Mouse (Mus musculus): Measurements from ENCODE around the gene Spert. TPM values are rescaled to one million over a fixed set of nuclear protein-coding genes. Genes with fewer than 3 reads are reported as not detected.

Spert gene
- polyA plus RNA-seq (2015; fragmentation: Nextera tagmentation; extraction: Ambion mirVana): not detected in 2 replicates

- H3K4me2 ChIP-seq: no peak within 1 kb of the TSS
- WGBS: 63% methylated on average over 3 of the region's 3 CpGs
Observed at GRCm38 (mm10) chr14:75592978-75593377, at the start of gene Spert. TSS of gene Spert (minus strand) at chr14:75593116.

DNA sequence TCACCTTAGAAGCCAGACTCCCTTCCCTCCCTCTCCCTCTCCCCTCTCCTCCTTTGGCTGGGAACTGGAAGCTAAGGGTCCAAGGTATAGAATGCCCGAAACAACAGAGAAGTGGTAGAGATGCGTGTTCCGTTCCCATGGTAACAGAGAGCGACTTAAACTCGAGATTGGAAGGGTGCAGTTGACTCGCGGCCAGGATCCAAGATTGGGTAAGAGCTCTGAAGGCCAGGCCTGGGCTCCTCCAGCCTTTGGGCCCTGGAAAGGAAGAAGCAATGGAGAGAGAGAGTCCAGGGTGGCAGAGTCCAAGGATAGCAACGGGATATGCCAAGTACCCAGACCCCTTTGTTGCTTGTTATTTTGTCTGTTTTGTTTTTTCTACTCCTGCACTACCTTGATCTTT is 49.2 kb upstream of the Spert start, which contains the start of gene Erich6b:
Gene Erich6b, plus strand, starts transcription at position 180 of the 400 bp plus-strand sequence.
- ATAC-seq (ENCODE audit: insufficient read depth, low FRiP score, low read depth): no peak
- 82% methylated on average over 8 of the region's 8 CpGs for WGBS
- Histone ChIP-seq H3K27ac (no peak within 1 kb of the TSS), H3K36me3 (no peaks in the 10 kb centered on the region), H3K4me3 (replicated peaks) (no peak within 1 kb of the TSS), H3K27me3 (replicated peaks) (no peaks in the 10 kb centered on the region), H3K9me3 (no peaks in the 10 kb centered on the region), H3K4me1 (no peaks in the 10 kb centered on the region), H3K9ac (no peak within 1 kb of the TSS), H3K4me2 (no peak within 1 kb of the TSS)

More at GRCm38 (mm10) chr14:75592978-75593377, at the start of gene Spert:
- H3K27me3 ChIP-seq (replicated peaks): no peaks in the 10 kb centered on the region
- no peak for ATAC-seq (ENCODE audit: insufficient read depth, low FRiP score, low read depth)
- H3K4me3 ChIP-seq (replicated peaks): no peak within 1 kb of the TSS
- H3K36me3 ChIP-seq: no peaks in the 10 kb centered on the region
- H3K4me1 ChIP-seq: no peaks in the 10 kb centered on the region
- H3K9me3 ChIP-seq: no peaks in the 10 kb centered on the region
- H3K27ac ChIP-seq: no peak within 1 kb of the TSS
- no peak within 1 kb of the TSS for H3K9ac ChIP-seq

DNA sequence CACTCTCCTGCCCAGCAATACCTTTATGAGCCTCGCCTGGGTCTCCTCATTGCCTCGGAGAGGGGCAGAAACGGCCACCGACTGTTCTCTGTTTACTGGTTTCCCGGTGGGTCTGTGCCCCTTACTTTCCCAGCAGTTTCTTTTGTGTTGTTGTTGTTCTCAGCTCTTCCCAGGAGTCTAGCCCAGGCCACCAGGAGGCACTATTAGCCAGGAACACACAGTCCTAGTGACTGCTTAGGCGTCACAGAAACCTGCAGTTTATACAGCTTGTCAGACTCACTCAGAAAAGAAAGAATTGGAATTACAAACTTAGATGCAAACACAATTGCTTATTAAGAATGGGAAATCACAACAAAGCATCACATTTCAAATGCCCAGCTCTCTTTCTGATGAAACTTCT is 48.5 kb upstream of the Spert start:
- no peak for ATAC-seq (ENCODE audit: insufficient read depth, low FRiP score, low read depth)
- H3K27ac ChIP-seq: no peak overlapping the region
- H3K4me2 ChIP-seq: no peak overlapping the region
- no peaks in the 10 kb centered on the region for H3K4me1 ChIP-seq
- H3K4me3 ChIP-seq (replicated peaks): no peak overlapping the region
- H3K9me3 ChIP-seq: no peaks in the 10 kb centered on the region
- H3K9ac ChIP-seq: no peak overlapping the region
- no peaks in the 10 kb centered on the region for H3K36me3 ChIP-seq
- 67% methylated on average over 6 of the region's 6 CpGs for WGBS
- H3K27me3 ChIP-seq (replicated peaks): no peaks in the 10 kb centered on the region

- 94% methylated on average over 2 of the region's 2 CpGs for WGBS
- no peaks in the 10 kb centered on the region for H3K36me3 ChIP-seq
- no peak overlapping the region for H3K27ac ChIP-seq
- no peak overlapping the region for H3K9ac ChIP-seq
- no peaks in the 10 kb centered on the region for H3K27me3 ChIP-seq (replicated peaks)
- no peak overlapping the region for H3K4me2 ChIP-seq
- ATAC-seq (ENCODE audit: insufficient read depth, low FRiP score, low read depth): no peak
- H3K4me3 ChIP-seq (replicated peaks): no peak overlapping the region
- no peaks in the 10 kb centered on the region for H3K4me1 ChIP-seq
- H3K9me3 ChIP-seq: no peaks in the 10 kb centered on the region
Observed at GRCm38 (mm10) chr14:75640846-75641245, 47.9 kb upstream of the Spert start.

- Histone ChIP-seq H3K9me3 (no peaks in the 10 kb centered on the region), H3K27me3 (replicated peaks) (no peaks in the 10 kb centered on the region), H3K27ac (no peak overlapping the region), H3K9ac (no peak overlapping the region), H3K36me3 (no peaks in the 10 kb centered on the region), H3K4me2 (no peak overlapping the region), H3K4me3 (replicated peaks) (no peak overlapping the region), H3K4me1 (no peaks in the 10 kb centered on the region)
- ATAC-seq (ENCODE audit: insufficient read depth, low FRiP score, low read depth): no peak
- WGBS: 77% methylated on average over 4 of the region's 4 CpGs
Observed at GRCm38 (mm10) chr14:75637641-75638040, 44.7 kb upstream of the Spert start.

DNA sequence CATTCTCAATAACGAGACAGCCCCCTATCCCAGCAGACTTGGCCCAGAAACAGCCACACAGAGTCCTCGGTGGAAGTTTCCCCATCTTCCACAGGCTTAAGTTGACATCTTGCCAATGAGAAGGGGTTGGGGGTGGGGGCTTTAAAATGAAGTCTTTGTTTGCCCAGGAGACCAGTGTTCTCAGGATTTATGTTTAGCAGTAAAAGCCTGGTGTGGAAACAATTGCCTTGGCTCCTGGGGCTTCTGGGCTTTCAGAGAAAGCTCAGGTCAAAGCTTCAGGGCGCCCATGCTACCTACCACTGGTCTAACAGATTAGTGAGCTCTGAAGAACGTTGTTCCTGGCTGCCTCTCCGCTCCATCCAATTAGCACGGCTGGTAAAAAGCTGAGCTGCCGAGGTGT is 43.2 kb upstream of the Spert start:
- Histone ChIP-seq H3K27me3 (replicated peaks) (no peaks in the 10 kb centered on the region), H3K9ac (no peak overlapping the region), H3K4me3 (replicated peaks) (no peak overlapping the region), H3K36me3 (no peaks in the 10 kb centered on the region), H3K4me1 (no peaks in the 10 kb centered on the region), H3K27ac (no peak overlapping the region), H3K9me3 (no peaks in the 10 kb centered on the region), H3K4me2 (no peak overlapping the region)
- ATAC-seq (ENCODE audit: insufficient read depth, low FRiP score, low read depth): no peak
- 56% methylated on average over 7 of the region's 7 CpGs for WGBS

- no peaks in the 10 kb centered on the region for H3K27me3 ChIP-seq (replicated peaks)
- H3K4me2 ChIP-seq: no peak overlapping the region
- H3K27ac ChIP-seq: no peak overlapping the region
- no peak overlapping the region for H3K9ac ChIP-seq
- ATAC-seq (ENCODE audit: insufficient read depth, low FRiP score, low read depth): no peak
- no peaks in the 10 kb centered on the region for H3K9me3 ChIP-seq
- H3K36me3 ChIP-seq: no peaks in the 10 kb centered on the region
- WGBS: 53% methylated on average over 12 of the region's 12 CpGs
- H3K4me1 ChIP-seq: no peaks in the 10 kb centered on the region
- no peak overlapping the region for H3K4me3 ChIP-seq (replicated peaks)
Observed at GRCm38 (mm10) chr14:75635350-75635749, 42.4 kb upstream of the Spert start.

GRCm38 (mm10) chr14:75628870-75629269 is 36.0 kb upstream of the Spert start:
- Histone ChIP-seq H3K9ac (no peak overlapping the region), H3K4me2 (no peak overlapping the region), H3K4me1 (no peaks in the 10 kb centered on the region), H3K27me3 (replicated peaks) (no peaks in the 10 kb centered on the region), H3K27ac (no peak overlapping the region), H3K36me3 (no peaks in the 10 kb centered on the region), H3K4me3 (replicated peaks) (no peak overlapping the region), H3K9me3 (no peaks in the 10 kb centered on the region)
- 83% methylated on average over 8 of the region's 8 CpGs for WGBS
- ATAC-seq (ENCODE audit: insufficient read depth, low FRiP score, low read depth): no peak

DNA sequence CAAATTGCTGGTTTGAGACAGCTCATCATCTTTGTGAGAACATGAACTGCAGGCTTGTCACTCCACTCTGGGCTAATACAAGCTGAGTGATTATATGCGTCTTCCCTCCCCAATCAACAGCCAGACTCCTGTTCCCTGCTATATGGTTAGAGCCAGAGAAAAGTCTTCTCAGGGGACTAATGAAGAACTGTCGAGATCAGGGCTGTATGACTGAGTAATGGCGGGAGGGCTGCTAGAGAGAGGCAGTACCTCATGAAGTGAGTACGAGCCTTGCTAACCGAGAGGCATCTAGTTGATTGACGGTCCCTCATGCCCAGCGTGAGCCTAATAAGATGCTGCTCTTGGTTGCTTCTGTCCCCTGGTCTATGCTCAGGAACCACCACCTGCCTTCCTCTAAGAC is 30.1 kb upstream of the Spert start:
- H3K4me2 ChIP-seq: no peak overlapping the region
- no peak overlapping the region for H3K4me3 ChIP-seq (replicated peaks)
- H3K9ac ChIP-seq: no peak overlapping the region
- H3K9me3 ChIP-seq: no peaks in the 10 kb centered on the region
- 63% methylated on average over 7 of the region's 7 CpGs for WGBS
- H3K27ac ChIP-seq: no peak overlapping the region
- ATAC-seq (ENCODE audit: insufficient read depth, low FRiP score, low read depth): no peak
- no peaks in the 10 kb centered on the region for H3K27me3 ChIP-seq (replicated peaks)
- H3K36me3 ChIP-seq: no peaks in the 10 kb centered on the region
- H3K4me1 ChIP-seq: no peaks in the 10 kb centered on the region

DNA sequence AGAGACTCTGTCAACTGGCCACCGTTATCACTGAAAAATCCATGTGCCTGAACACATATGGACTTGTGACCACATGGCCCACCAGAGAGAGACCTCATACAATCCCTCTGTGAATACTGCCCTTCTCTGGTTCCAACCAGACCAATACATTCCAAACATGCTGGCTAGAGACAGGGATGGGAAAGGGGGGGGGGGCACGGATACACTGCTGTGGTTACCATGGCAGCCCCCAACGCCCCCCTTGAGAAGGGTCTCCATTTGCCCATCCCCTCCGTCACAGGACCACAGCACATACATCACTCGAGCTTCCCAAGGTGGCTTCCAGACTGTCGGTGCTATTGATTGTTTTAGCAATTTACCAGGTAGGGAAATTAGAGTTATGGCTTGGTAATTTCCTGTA is 23.5 kb upstream of the Spert start:
- ATAC-seq (ENCODE audit: insufficient read depth, low FRiP score, low read depth): no peak
- no peak overlapping the region for H3K9ac ChIP-seq
- H3K4me3 ChIP-seq (replicated peaks): no peak overlapping the region
- no peaks in the 10 kb centered on the region for H3K27me3 ChIP-seq (replicated peaks)
- H3K27ac ChIP-seq: no peak overlapping the region
- no peaks in the 10 kb centered on the region for H3K36me3 ChIP-seq
- no peak overlapping the region for H3K4me2 ChIP-seq
- WGBS: 69% methylated on average over 6 of the region's 6 CpGs
- no peaks in the 10 kb centered on the region for H3K9me3 ChIP-seq
- no peaks in the 10 kb centered on the region for H3K4me1 ChIP-seq

GRCm38 (mm10) chr14:75609176-75609575 is 16.3 kb upstream of the Spert start:
- no peaks in the 10 kb centered on the region for H3K27me3 ChIP-seq (replicated peaks)
- no peaks in the 10 kb centered on the region for H3K36me3 ChIP-seq
- WGBS: 83% methylated on average over 2 of the region's 2 CpGs
- no peak overlapping the region for H3K4me2 ChIP-seq
- H3K4me3 ChIP-seq (replicated peaks): no peak overlapping the region
- no peaks in the 10 kb centered on the region for H3K9me3 ChIP-seq
- no peaks in the 10 kb centered on the region for H3K4me1 ChIP-seq
- ATAC-seq (ENCODE audit: insufficient read depth, low FRiP score, low read depth): no peak
- H3K27ac ChIP-seq: no peak overlapping the region
- H3K9ac ChIP-seq: no peak overlapping the region

DNA sequence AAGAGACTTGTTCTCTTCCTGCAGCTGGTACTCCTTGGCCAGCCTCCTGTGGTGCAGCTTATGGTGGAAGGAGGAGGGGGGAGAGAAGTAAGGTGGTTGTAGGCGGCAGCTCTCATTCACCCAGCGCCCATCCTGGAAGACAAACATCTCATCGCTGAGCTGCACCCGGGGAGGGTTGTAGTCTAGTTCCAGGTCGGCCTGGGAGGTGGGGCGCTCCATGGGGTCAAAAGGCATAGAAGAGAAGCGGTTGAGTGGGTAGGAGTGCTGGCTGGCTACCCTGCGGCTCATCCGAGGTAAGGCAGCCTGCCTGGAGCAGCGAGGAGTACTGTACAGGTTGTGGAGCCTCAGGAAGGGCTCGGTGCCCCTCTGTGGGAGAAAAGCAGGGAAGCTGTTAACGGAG is 9.0 kb downstream of the Spert start:
- Histone ChIP-seq H3K4me2 (no peak overlapping the region), H3K27me3 (replicated peaks) (no peaks in the 10 kb centered on the region), H3K4me1 (no peaks in the 10 kb centered on the region), H3K9me3 (no peaks in the 10 kb centered on the region), H3K36me3 (no peaks in the 10 kb centered on the region), H3K27ac (no peak overlapping the region), H3K4me3 (replicated peaks) (no peak overlapping the region), H3K9ac (no peak overlapping the region)
- ATAC-seq (ENCODE audit: insufficient read depth, low FRiP score, low read depth): no peak
- WGBS: 76% methylated on average over 12 of the region's 12 CpGs

GRCm38 (mm10) chr14:75579010-75579409 is 13.9 kb downstream of the Spert start:
- H3K36me3 ChIP-seq: no peaks in the 10 kb centered on the region
- ATAC-seq (ENCODE audit: insufficient read depth, low FRiP score, low read depth): no peak

More at GRCm38 (mm10) chr14:75579010-75579409, 13.9 kb downstream of the Spert start:
- Histone ChIP-seq H3K27me3 (replicated peaks) (no peaks in the 10 kb centered on the region), H3K4me3 (replicated peaks) (no peak overlapping the region), H3K27ac (no peak overlapping the region), H3K4me1 (no peaks in the 10 kb centered on the region), H3K9ac (no peak overlapping the region), H3K9me3 (no peaks in the 10 kb centered on the region), H3K4me2 (no peak overlapping the region)
- WGBS: 72% methylated on average over 6 of the region's 6 CpGs
